Mouse (Mus musculus) layer of hippocampus, postnatal 10 days (tissue): ENCODE data around the gene Slc7a15. TPM values are rescaled to one million over a fixed set of nuclear protein-coding genes. Genes with fewer than 3 reads are reported as not detected.
"Not testable (repeated sequence)": the region's sequence is repeated elsewhere in the genome, so short reads cannot be mapped to it uniquely, and the experiment has no call there.

Experiments
- DNase-seq, 2 experiments: peaks; one replicate each; pipeline ENCODE4 v3.0.0; 2021; ENCODE audit warnings: low spot score in 2 of 2
- long read RNA-seq: library from polyadenylated mRNA; stranded (forward); transcript quantifications from one replicate; pipeline ENCODE4 v2.0.0, GENCODE M21; 2023
- total RNA-seq, 2 experiments: library from RNA; stranded (reverse); gene quantifications; 2 replicates each; pipeline ENCODE4 v1.2.3; 2021

The Slc7a15 gene
- total RNA-seq, result not detected
- long read RNA-seq, result 0 reads

DNA sequence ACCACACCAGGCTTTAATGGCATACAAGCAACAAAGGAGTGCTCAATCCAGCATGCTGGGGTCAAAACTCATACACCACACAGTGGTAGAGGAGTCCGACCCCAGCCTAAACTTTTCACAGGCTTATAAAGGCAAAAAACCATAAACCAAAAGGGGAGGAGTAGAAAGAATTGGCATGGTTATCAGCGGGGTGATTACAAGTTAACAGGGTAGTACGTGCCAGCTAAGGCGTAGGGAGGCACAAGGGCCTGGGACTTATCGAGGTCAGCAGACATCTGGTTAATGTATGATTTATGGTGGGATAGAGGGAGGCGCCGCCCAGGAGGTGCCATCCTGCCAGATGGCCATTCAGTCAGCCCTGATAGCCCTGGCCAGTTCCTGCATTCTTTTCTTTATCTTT is at the start of gene Slc7a15:
Slc7a15 (minus strand) TSS at position 101 of the 400 bp plus-strand sequence.
- not testable (repeated sequence) for DNase-seq

DNA sequence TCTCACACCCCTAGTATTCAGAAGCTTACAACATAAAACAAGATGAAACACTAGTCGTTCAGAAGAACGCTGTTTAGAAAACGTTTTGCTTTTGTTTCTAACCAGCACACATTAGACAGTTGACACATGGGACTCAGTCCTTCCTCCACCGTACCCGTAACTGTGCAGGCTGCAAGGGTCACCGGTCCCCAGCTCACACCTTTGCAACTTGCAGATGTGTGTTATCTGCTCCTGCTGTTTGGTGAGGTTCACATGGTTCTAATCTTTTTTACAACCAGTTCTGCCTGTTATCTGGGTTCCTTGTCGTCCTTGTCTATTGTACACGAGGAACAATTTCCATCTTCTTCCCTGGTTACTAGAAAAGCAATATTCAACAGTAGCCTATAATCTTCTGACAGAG is 49.3 kb upstream of the Slc7a15 start:
- DNase-seq, result not testable (repeated sequence)

DNA sequence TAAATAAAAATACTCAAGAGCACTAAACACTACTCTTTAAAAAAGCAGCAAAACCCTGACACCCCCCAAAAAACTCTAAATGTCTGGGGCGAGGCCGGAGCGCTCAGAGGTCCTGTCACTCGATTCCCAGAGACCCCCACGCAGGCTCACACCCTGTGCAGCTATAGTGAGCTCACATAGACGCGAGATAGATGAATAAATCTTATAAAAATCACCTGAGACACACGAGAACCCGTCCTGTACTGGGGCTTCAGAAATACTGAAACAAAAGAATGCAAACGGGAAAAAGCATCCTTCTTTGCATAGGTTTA is 42.5 kb upstream of the Slc7a15 start:
- DNase-seq, result peak in 1 of 2 experiments; percentile 40

DNA sequence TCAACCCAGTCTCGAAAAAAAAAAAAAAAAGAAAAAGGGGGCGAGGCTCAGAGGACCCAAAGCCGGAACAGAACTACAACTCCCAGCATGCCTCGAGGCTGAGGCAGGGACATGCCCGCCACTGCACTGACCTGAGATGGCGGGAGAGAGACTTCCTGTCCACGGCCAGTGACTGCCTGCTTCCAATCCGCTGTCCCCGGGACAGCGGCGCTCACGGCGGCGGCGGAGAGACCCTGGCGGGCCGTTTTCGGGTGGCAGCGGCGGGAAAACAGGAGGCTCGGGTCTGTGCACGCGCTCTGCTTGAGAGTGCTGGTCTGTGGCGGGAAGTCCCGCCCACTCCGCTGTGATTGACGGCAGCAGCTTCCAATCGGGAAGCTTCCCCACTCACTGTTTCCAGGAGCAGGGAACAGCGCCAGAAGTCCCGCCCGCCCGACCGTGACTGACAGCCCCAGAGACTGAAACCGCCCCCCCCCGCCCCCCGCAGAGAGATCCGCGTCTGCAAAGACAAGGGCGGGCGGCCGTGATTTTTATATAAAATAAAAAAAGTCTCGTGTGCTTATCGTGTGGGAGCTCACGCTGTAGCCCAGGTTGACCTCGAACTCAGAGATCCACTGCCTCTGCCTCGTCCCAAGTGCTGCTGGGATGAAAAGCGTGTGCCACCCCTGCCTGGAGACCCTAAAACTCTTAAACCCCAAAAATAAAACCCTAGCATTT is 42.0 kb upstream of the Slc7a15 start:
- peak; percentile 100 for DNase-seq

DNA sequence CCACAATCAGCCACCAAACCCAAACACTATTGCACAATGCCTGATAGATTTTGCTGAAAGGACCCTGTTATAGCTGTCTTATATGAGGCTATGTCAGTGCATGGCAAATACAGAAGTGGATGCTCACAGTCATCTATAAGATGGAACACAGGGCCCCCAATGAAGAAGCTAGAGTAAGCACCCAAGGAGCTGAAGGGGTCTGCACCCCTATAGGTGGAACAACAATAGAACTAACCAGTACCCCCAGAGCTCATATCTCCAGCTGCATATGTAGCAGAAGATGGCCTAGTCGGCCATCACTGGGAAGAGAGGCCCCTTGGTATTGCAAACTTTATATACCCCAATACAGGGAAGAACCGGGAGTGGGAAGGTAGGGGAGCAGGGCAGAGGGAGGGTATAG is 41.3 kb upstream of the Slc7a15 start:
- DNase-seq, result not testable (repeated sequence)

DNA sequence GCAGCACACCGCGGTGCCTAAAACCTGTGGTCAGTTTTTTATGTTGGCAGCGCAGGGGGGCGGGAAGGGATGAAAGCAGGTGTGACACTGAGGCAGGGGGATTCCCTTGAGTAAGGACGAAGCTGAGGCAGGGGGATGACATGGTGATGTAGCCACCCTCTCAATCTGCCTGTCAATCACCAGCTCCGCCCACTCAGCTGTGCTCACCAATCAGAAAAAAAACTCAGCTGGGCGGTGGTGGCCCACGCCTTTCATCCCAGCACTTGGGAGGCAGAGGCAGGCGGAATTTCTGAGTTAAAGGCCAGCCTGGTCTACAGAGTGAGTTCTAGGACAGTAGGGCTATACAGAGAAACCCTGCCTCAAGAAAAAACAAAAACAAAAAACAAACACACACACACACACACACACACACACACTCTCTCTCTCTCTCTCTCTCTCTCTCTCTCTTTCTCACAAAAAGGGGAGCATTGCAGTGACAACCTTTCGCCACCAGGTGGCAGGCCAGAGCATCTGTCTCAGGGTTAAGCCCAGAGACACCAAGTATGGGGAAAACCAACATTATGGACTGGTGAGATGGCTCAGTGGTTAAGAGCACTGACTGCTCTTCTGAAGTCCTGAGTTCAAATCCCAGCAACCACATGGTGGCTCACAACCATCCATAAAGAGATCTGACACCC is 39.7 kb upstream of the Slc7a15 start:
- DNase-seq, result peak; percentile 77 to 81

DNA sequence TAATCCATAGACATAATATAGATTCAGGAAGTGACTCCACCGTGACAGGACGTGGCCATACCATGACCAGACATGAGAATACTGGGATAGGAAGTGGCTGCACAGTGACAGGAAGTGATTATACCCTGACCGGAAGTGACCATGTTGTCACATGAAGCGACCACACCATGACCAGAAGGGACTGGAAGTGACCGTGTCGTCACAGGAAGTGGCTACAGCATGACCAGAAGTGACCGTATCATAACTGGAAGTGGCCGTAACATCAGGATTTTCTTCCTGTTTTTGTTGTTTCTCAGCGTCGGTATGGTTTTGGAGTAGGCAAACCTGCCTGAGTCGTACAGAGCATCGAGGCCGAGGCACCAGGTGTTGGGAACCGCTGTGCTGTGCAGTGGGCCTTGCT is 38.1 kb upstream of the Slc7a15 start:
- no peak for DNase-seq

DNA sequence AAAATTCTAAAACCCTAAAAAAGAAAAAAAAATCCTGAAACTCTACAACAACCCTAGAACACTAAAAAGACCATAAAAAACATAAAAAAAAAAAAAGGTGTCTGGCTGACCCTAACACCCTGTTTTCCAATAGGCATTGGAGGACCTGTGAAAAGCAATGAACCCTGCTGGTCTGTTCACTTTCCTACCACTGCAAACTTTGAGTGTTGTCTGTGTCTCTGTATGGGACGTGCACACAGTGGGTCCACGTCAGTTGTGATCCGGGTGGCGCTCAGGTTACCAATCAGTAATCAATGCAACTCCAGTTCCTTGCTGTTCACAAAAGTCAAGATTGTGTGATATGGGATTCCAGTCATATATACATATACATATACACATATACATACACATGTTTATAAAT is 36.7 kb upstream of the Slc7a15 start:
- DNase-seq, result no peak

DNA sequence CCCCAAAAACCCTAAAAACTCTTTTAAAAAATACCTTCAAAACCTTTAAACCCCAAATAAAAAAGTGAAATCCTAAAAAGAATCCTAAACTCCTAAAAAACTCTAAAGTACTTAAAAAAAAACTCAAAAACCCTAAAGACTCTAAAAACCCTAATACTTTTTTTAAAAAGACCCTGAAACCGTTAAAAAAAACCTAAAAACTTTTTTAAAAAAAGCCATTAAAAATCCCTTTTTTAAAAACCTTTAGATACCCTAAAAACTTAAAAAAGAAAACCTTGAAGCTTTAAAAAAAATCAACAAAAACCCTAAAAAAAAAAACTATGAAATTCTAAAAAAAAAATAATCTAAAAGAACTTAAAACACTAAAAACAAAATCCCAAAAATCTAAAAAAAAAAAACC is 35.4 kb upstream of the Slc7a15 start:
- no peak for DNase-seq

DNA sequence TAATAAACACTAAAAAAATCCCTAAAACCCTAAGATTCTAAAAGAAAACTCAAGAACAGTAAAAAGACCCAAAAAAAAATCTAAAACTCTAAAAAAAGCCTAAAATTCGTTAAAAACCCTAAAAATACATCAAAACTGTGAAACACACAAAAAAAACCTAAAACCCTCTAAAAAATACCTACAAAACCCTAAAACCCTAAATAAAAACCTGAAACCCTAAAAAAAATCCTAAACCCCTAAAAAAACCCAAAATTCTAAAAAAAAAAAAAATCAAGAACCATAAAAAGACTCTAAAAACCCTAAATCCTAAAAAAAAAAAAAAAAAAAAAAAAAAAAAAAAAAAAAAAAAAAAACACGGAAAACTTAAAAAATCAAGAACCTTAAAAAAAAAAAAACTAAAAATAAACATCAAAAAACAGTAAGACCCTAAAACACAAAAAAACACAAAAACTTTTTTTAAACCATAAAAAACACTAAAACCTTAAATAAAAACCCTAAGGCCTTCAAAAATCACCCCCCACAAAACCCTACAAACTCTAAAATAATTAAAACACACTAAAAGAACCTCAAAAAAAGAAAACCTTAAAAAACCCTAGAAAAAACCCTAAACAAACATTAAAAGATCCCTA is 34.0 kb upstream of the Slc7a15 start:
- DNase-seq, result no peak

DNA sequence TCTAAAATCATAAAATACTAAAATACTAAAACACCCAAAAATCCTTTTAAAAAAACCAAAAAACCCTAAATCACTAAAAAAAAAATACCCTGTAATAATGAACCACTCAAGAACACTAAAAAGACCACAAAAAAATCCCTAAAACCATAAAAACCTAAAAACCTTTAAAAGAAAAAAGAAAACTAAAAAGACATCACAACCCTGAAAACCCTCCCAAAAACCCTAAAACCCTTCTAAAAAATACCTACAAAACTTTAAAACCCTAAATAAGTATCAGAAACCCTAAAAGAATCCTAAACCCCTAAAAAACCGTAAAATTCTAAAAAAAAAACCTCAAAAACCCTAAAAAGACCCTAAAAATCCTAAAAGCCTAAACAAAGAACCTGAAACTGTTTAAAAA is 32.8 kb upstream of the Slc7a15 start:
- DNase-seq, result no peak

DNA sequence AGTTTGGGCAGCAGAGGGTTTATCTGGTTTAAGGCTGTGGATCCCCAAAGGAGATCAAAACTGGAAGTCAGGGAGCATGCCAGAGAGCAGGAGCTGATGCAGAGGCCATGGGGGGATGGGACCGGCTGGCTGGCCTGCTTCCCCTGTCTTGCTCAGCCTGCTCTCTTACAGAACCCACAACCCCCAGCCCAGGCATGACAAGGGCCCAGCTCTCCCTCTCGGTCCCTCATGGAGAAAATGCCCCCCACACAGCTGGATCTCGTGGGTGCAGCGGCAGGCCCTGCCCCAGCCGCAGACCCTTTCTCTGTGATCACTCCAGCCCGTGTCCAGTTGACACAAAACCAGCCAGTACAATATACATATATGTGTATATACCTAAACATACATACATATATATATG is 30.7 kb upstream of the Slc7a15 start:
- no peak for DNase-seq

DNA sequence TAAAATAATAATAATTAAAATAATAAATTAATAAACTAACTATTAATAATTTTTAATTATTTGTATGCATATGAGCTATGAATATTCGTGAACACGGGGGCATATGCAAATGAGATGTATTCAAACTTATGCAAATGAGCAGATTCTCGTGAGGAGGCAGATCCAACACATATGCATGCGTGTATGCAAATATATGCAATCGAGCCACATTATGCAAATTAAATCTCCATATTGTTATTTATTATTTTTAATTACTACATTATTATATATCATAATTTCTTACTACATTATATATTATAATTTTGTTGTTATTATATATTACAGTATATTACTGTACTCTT is 21.8 kb upstream of the Slc7a15 start:
- no peak for DNase-seq

DNA sequence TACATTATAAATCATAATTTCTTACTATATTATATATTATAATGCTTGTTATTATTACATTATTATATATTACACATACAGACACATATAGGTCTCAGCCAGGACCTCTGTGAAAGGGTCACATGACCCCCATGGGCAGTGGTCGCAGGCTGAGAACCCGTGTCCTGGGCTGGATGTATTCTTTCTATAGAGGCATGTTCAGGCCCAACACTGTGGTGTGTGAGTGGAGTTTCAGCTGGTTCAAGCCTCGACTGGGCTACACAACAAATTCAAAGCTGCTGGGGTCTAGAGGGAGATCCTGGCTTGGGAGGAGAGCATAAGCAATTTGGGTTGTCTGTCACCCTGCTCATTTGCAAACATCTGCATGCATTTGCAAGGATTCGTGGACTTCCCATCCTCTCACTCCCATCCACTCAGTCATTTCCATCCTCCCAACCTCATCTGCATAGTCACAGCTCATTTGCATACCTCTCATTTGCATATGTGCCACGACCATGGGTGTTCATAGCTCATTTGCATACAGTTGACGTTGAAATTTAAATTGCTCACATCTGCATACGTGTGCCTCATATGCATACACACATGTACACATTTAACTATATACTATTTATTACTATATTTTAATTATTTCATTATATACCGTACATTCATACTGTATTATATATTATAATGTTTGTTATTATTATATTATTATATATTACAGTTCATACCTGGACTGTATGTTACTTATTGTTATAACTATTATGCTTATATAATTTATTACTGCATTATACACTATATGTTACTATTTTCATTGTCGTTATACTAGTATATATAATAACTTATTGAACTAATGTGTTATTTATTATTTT is 21.2 kb upstream of the Slc7a15 start:
- no peak for DNase-seq

DNA sequence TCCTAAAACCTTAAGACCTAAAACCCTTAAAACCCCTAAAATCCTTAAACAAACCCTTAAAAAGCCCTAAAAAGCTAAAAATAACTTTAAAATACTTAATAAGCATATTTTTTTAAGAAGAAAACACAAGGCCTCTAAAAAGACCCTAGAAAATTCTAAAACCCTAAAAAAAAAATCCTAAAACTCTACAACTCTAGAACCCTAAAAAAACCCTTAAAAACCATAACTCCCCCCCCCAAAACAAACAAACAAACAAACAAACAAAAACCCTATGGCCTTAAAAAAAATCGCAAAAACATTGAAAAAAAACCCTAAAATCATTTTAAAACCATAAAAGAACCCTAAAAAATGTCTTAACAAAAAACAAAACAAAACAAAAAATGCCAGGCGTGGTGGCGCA is 19.4 kb upstream of the Slc7a15 start:
- no peak for DNase-seq

DNA sequence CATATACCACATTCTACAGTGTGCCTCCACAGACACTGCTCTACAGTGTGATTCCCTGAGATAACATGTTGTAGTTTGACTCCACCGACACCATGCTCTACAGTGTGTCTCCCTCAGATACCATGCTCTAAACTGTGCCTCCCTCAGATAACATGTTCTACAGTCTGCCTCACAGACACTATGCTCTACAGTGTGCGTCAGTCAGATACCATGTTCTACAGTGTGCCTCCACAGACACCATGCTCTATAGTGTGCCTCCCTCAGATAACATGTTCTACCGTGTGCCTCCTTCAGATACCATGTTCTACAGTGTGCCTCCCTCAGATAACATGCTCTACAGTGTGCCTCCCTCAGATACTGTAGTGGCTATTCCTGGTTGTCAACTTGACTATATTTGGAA is 10.2 kb upstream of the Slc7a15 start:
- no peak for DNase-seq

DNA sequence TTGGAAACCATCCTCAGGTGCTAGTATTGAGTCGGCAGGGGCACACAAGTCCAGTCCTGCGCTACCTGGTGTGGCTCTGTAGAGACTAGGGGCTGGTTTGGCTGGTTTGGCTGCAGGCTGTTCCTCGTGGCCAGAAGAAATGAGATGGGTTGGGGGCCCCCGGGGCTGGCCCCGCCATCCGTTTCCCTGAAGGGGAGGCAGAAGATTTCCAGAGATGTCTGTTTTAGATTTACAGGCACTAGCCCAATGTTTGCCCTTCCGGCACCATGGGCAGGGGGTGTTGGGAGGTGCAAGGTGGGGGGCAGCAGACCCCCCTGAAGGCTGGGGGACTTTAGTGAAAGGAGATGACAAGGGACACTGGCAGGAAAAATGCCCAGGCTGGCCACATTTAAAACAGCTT is 3.3 kb downstream of the Slc7a15 start:
- no peak for DNase-seq

DNA sequence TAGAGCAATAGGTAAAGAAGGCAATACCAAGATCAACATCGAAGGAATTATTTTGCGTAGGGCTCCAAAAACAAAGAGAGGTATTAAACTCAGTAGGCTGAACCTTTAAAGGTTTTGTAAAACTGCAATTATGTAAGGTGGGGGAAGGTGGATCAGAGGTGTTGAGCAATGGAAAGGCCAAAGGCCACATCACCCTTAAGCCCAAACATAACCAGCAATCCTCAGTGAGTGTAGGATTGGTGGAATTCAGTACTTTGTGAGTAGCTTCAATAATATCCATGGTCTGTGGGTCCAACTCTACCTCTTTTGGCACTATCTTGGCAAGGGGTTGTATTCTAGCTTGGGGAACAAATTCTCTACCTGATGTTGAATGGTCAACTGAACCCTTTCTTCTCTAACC is 7.5 kb downstream of the Slc7a15 start:
- not testable (repeated sequence) for DNase-seq

DNA sequence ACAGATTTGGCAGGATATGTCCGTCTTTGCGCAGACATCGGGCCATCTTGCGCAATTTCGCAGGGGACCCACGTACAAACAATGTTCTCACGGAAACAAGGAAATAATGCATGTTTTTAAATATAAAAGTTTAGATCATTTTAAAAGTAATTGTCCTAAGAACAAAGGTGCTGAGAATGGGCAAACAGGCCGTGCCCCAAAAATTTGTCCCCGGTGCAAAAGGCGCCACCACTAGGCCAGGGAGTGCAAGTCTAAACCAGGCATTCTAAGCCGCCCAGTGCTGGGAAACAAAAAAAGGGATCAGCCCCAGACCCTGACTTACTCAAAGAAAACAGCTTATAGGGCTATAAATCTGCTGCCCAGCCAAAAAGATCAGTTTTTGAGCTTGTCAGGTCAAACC is 25.5 kb downstream of the Slc7a15 start:
- no peak for DNase-seq

DNA sequence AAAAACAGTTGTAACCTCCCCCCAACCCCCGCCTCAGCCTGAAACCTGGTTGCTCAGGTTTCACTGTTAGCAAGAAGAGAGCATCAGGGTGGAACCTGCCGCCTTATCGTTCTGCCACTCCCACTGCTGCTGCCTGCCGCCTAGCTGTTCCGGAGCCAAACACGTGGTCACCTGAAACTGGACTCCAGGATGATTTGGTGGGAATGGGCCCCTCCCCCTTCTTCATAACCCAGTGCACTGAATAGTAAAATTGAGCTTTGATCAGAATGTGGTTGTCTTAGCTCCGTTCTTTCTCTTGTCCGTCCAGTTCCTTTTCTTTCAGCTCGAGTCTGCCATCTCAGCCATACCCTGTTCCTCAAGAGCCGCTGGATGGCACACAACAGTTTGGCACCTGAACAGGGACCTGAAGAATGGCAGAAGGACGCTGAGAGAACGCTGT is 26.9 kb downstream of the Slc7a15 start:
- DNase-seq, result not testable (repeated sequence)

DNA sequence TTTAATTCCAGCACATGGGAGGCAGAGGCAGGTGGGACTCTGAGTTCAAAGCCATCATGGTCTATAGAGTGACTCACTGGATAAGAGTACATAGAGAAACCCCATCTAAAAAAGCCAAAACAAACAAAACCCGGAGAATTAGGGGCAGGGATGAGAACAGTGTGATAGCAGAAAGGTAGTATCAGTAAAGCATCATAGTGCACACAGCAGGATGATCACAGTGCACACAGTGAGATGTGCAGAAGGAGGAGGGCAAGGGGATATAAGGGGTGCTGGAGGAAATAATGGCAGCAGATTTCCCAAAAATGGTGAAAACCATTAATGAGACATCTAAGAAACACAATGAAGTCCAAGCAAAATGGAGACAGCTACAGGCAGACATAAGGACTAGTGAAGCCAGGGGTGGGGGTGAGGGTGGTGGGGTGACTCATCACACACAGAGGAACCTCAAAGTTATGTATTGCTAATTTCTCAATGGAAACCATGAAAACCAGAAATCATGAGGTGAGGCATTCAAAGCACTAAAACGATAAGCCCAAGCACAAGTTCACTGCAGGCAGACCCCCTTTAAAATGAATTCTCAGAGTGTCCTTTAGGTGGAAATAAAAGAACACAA is 27.5 kb downstream of the Slc7a15 start:
- DNase-seq, result not testable (repeated sequence)
